Mouse (Mus musculus) heart, embryonic 13.5 days (tissue): Measurements from ENCODE around the gene Efl1. TPM values are rescaled to one million over a fixed set of nuclear protein-coding genes. Genes with fewer than 3 reads are reported as not detected.

Experiments used
- ATAC-seq: fragments of 200-750 bp; cut with Nextera tagmentation; 2 replicates; pipeline ENCODE4 v1.8.0; 2017; ENCODE audit warnings: moderate TSS enrichment; ENCODE audit not compliant: insufficient number of reproducible peaks, low FRiP score, low TSS enrichment; ENCODE audit errors: extremely low read depth
- H3K27ac ChIP-seq: fragments of 300-500 bp; sonication (generic); replicated peaks from 2 replicates; pipeline ENCODE4 v1.5.1; 2015; ENCODE audit warnings: moderate library complexity, mild to moderate bottlenecking, inconsistent platforms
- H3K27me3 ChIP-seq: fragments of 300-500 bp; sonication (generic); replicated peaks from 2 replicates; pipeline ENCODE4 v1.6.1; 2015; ENCODE audit warnings: mild to moderate bottlenecking, inconsistent platforms
- H3K36me3 ChIP-seq: fragments of 300-500 bp; sonication (generic); 2 replicates; pipeline ENCODE4 v1.6.1; 2015; ENCODE audit warnings: mild to moderate bottlenecking, inconsistent platforms
- H3K4me1 ChIP-seq: fragments of 300-500 bp; sonication (generic); 2 replicates; pipeline ENCODE4 v1.6.1; 2015; ENCODE audit warnings: inconsistent platforms
- H3K4me2 ChIP-seq: fragments of 300-500 bp; sonication (generic); 2 replicates; pipeline ENCODE4 v1.6.1; 2015; ENCODE audit warnings: inconsistent platforms, mild to moderate bottlenecking, moderate library complexity
- H3K4me3 ChIP-seq: fragments of 300-500 bp; sonication (generic); 2 replicates; pipeline ENCODE4 v1.5.1; 2015; ENCODE audit warnings: moderate library complexity, mild to moderate bottlenecking, inconsistent platforms
- H3K9ac ChIP-seq: fragments of 300-500 bp; sonication (generic); 2 replicates; pipeline ENCODE4 v1.6.1; 2015; ENCODE audit warnings: inconsistent platforms, mild to moderate bottlenecking, moderate library complexity
- H3K9me3 ChIP-seq: fragments of 300-500 bp; sonication (generic); 2 replicates; pipeline ENCODE4 v1.6.1; 2016; ENCODE audit warnings: inconsistent platforms
- WGBS: fragments of 180-500 bp; shearing (Covaris S2); methylation state at CpG from one replicate; pipeline ENCODE4 v1.1.7; 2015; ENCODE audit warnings: mixed read lengths; 5-methylcytosine and 5-hydroxymethylcytosine counted together
- polyA plus RNA-seq: library from polyadenylated mRNA; unstranded; fragments of >200 nt; fragmentation: Nextera tagmentation; extraction: Ambion mirVana; gene quantifications from 2 replicates; pipeline ENCODE4 v1.2.1, GENCODE M21; 2015

The Efl1 gene
- polyA plus RNA-seq, 1 experiment from 2014 or later = 13.4 TPM

DNA sequence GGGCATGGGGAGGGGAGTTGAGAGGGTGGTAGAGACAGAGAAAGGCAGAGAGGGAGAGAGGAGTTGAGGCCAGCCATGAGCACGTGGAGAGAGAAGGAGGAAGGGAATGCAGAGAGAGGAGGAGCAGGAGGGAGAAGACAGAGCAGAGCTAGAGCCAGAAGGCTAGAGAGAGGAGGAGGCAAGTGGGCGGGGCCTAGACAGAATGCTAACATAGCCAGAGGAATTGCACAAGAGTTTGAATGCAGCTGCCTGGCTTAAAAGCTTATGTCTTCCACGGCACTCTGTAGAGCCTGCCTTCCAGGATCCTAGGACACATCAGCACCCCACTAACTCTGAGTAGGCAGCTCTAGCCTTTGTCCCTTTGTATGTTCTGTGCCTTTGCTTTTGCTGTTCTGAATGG, 40.3 kb downstream of the Efl1 start:
- Histone ChIP-seq H3K9ac (no peak overlapping the region), H3K4me3 (no peak overlapping the region), H3K9me3 (no peaks in the 10 kb centered on the region), H3K27ac (no peak overlapping the region), H3K36me3 (peaks cover 64% of the 10 kb centered on the region), H3K4me1 (peaks cover 12% of the 10 kb centered on the region; the same call in 1 of the 2 replicates), H3K27me3 (no peaks in the 10 kb centered on the region), H3K4me2 (no peak overlapping the region)
- ATAC-seq = no peak
- 60% methylated on average over 3 of the region's 3 CpGs for WGBS

- H3K27ac ChIP-seq = peak overlapping the region; percentile 50; the same call in 1 of the 2 replicates
- no peak for ATAC-seq
- WGBS = 70% methylated on average over 6 of the region's 6 CpGs
- H3K9ac ChIP-seq = no peak overlapping the region
- H3K9me3 ChIP-seq = no peaks in the 10 kb centered on the region
- H3K4me1 ChIP-seq = peaks cover 12% of the 10 kb centered on the region; the same call in 1 of the 2 replicates
- H3K4me3 ChIP-seq = no peak overlapping the region
- H3K36me3 ChIP-seq = peaks cover 67% of the 10 kb centered on the region
- H3K4me2 ChIP-seq = no peak overlapping the region
- H3K27me3 ChIP-seq = no peaks in the 10 kb centered on the region
Observed at GRCm38 (mm10) chr7:82691021-82691738, 42.8 kb downstream of the Efl1 start.

DNA sequence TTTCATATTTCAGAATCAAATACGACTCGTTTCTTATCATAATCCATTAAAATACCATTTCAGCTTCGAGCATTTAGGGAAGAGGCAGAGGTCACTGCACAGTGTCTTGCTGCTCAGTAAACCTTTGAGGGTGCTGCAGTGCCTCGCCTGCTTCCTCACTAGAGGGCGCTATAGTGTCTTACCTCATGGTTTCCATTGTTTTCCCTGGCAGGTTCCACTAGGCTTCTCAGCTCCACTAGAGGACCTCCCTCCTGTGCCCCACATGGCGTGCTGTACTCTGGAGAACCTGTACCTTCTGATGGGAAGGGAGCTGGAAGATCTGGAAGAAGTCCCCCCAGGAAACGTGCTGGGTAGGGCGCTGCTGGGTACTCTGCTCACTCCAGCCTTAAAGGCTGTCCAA, 49.3 kb downstream of the Efl1 start:
- H3K27ac ChIP-seq = no peak overlapping the region
- H3K4me3 ChIP-seq = no peak overlapping the region
- peaks cover 86% of the 10 kb centered on the region for H3K36me3 ChIP-seq
- no peak overlapping the region for H3K9ac ChIP-seq
- 72% methylated on average over 8 of the region's 8 CpGs for WGBS
- H3K9me3 ChIP-seq = no peaks in the 10 kb centered on the region
- H3K27me3 ChIP-seq = no peaks in the 10 kb centered on the region
- no peak for ATAC-seq
- H3K4me1 ChIP-seq = no peaks in the 10 kb centered on the region
- no peak overlapping the region for H3K4me2 ChIP-seq

DNA sequence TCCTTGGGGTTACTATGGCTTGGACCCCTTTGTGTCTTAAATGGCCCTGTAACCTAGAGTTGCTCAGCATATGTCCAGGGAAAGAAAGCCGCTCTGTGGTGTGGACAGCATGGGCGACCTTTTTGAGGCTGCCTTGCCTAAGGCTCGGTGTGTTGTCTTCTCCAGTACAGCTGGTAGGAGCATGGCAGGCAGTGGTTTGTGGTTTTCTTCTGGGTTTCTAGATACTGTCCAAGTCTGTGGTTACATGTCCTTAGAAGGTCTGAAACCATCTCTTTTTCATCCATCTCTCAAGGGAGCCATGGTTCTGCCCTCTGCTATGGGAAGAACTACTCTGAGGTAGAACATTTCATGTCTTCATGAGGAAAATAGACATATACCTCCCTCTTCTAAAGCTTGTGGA, 50.6 kb downstream of the Efl1 start:
- H3K9me3 ChIP-seq = no peaks in the 10 kb centered on the region
- no peaks in the 10 kb centered on the region for H3K27me3 ChIP-seq
- no peak overlapping the region for H3K27ac ChIP-seq
- H3K9ac ChIP-seq = no peak overlapping the region
- H3K4me1 ChIP-seq = no peaks in the 10 kb centered on the region
- WGBS = 90% methylated on average over 3 of the region's 3 CpGs
- H3K4me3 ChIP-seq = no peak overlapping the region
- ATAC-seq = no peak
- peaks cover 73% of the 10 kb centered on the region for H3K36me3 ChIP-seq
- no peak overlapping the region for H3K4me2 ChIP-seq

GRCm38 (mm10) chr7:82702384-82703343, 54.2 kb downstream of the Efl1 start:
- no peak for ATAC-seq
- Histone ChIP-seq H3K27me3 (no peaks in the 10 kb centered on the region), H3K9me3 (no peaks in the 10 kb centered on the region), H3K4me2 (no peak overlapping the region), H3K27ac (no peak overlapping the region), H3K4me3 (no peak overlapping the region), H3K9ac (no peak overlapping the region), H3K36me3 (peaks cover 48% of the 10 kb centered on the region), H3K4me1 (no peaks in the 10 kb centered on the region)
- 85% methylated on average over 5 of the region's 5 CpGs for WGBS

DNA sequence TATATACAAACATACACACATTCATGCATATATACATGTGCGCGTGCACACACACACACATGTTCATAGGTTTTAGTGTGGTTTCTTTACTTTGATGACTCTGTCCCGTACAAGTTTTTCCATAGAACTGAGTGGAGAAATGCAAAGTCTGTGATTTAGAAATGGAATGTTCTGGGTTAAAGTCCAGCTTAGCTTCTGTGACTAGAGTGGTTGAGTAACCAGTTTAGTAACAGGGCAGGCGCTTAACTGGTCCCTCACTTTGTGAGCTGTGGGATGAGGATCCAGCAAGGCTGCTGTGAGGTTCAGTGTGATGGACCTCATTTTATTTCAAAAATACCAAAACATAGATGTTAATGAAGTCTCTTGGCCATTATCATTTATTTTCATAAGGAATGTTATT, 60.8 kb downstream of the Efl1 start:
- Histone ChIP-seq H3K27me3 (no peaks in the 10 kb centered on the region), H3K4me1 (no peaks in the 10 kb centered on the region), H3K4me2 (no peak overlapping the region), H3K4me3 (no peak overlapping the region), H3K9ac (no peak overlapping the region), H3K36me3 (peaks cover 19% of the 10 kb centered on the region; the same call in 1 of the 2 replicates), H3K9me3 (no peaks in the 10 kb centered on the region), H3K27ac (no peak overlapping the region)
- WGBS = 95% methylated on average over 4 of the region's 4 CpGs
- no peak for ATAC-seq

DNA sequence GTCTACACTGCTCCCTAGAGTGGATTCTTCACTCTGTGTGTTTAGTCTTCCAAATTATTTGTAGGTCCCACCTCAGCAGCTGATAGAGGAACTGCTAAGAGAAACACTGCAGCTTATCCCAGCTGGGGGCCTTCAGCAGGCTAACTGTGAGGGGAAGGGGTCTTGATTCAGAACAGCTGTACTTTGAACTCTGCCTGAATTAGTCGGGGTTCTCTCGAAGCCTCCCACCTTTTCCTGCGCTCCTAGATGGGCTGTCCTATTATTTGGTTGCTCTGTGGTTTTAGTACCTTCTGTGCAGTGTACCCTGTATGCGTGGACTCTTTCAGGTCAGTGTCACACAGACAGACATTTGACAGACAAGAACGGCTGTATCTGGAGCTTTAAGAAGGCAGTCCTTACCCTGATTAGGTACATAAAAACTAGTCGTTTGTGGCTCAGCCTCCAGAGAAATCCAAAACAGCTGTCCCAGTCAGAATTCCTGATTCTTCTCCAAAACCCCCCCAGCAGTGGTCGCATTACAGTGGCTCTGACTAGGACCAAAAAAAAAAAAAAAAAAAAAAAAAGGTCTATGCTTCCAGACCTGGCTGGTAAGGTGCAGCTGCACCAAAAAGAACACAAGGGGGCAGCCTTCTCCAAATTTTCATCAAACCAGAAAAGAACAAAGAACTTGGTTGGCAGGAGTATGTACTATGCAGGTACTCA, 66.9 kb downstream of the Efl1 start:
- H3K9ac ChIP-seq = no peak overlapping the region; the same call in 1 of the 2 replicates
- no peak for ATAC-seq
- no peak overlapping the region; the same call in 1 of the 2 replicates for H3K27ac ChIP-seq
- peaks cover 8% of the 10 kb centered on the region; the same call in 1 of the 2 replicates for H3K36me3 ChIP-seq
- 29% methylated on average over 7 of the region's 7 CpGs for WGBS
- H3K9me3 ChIP-seq = no peaks in the 10 kb centered on the region
- no peaks in the 10 kb centered on the region for H3K27me3 ChIP-seq
- H3K4me3 ChIP-seq = no peak overlapping the region
- peaks cover 23% of the 10 kb centered on the region for H3K4me1 ChIP-seq
- H3K4me2 ChIP-seq = no peak overlapping the region

- H3K4me2 ChIP-seq = no peak overlapping the region
- no peaks in the 10 kb centered on the region for H3K9me3 ChIP-seq
- peaks cover 30% of the 10 kb centered on the region for H3K4me1 ChIP-seq
- no peaks in the 10 kb centered on the region for H3K27me3 ChIP-seq
- no peak overlapping the region for H3K4me3 ChIP-seq
- 57% methylated on average over 8 of the region's 8 CpGs for WGBS
- H3K9ac ChIP-seq = no peak overlapping the region
- ATAC-seq = no peak
- H3K27ac ChIP-seq = no peak overlapping the region
- peaks cover 6% of the 10 kb centered on the region; the same call in 1 of the 2 replicates for H3K36me3 ChIP-seq
Observed at GRCm38 (mm10) chr7:82715912-82716601, 67.6 kb downstream of the Efl1 start.

GRCm38 (mm10) chr7:82719285-82719684, 70.9 kb downstream of the Efl1 start:
- Histone ChIP-seq H3K9me3 (no peaks in the 10 kb centered on the region), H3K4me3 (no peak overlapping the region), H3K9ac (no peak overlapping the region), H3K4me2 (no peak overlapping the region), H3K4me1 (peaks cover 56% of the 10 kb centered on the region), H3K27ac (peak overlapping the region; percentile 39; the same call in 1 of the 2 replicates), H3K36me3 (no peaks in the 10 kb centered on the region; the same call in 1 of the 2 replicates), H3K27me3 (no peaks in the 10 kb centered on the region)
- WGBS = 69% methylated on average over 5 of the region's 5 CpGs
- ATAC-seq = no peak

GRCm38 (mm10) chr7:82719740-82720139, 71.3 kb downstream of the Efl1 start:
- Histone ChIP-seq H3K9ac (no peak overlapping the region), H3K27me3 (no peaks in the 10 kb centered on the region), H3K4me1 (peaks cover 60% of the 10 kb centered on the region), H3K4me2 (no peak overlapping the region), H3K27ac (peak overlapping the region; percentile 39), H3K36me3 (no peaks in the 10 kb centered on the region; the same call in 1 of the 2 replicates), H3K9me3 (no peaks in the 10 kb centered on the region), H3K4me3 (no peak overlapping the region)
- no peak for ATAC-seq
- WGBS = 51% methylated on average over 5 of the region's 5 CpGs
